Mouse (Mus musculus): ENCODE measurements around the gene Thpo.

The Thpo gene

GRCm38 (mm10) chr16:20703699-20704400 lies 30.5 kb downstream of the Thpo start:
- WGBS: 63% methylated on average over 6 of the region's 6 CpGs

GRCm38 (mm10) chr16:20703071-20703470 lies 31.2 kb downstream of the Thpo start:
- 86% methylated on average over 10 of the region's 10 CpGs for WGBS

DNA sequence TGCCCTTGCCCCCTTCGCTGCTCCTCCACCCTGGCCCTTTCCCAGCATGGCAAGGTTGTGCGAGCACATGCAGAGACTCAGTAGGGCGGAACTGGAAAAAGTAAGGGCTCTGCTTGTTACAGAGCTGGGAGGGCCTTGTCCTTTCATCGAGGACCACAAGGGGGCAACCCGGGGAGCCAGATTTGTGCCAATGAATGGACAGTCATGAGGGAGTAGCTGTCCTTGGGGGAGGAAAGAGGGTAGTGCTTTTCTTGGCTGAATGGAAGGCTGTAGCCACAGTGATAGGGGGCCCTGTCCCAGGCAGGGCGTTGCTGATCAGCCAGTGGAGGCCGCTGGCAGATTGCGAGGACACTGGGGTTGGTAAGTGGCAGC lies 31.8 kb downstream of the Thpo start:
- WGBS: 16% methylated on average over 8 of the region's 8 CpGs

- WGBS: 31% methylated on average over 12 of the region's 12 CpGs
Observed at GRCm38 (mm10) chr16:20701729-20702521, 32.4 kb downstream of the Thpo start.

- WGBS: 45% methylated on average over 7 of the region's 7 CpGs
Observed at GRCm38 (mm10) chr16:20701316-20701715, 33.0 kb downstream of the Thpo start.

- 34% methylated on average over 5 of the region's 5 CpGs for WGBS
Observed at GRCm38 (mm10) chr16:20700036-20700435, 34.3 kb downstream of the Thpo start.

GRCm38 (mm10) chr16:20699266-20699665 lies 35.0 kb downstream of the Thpo start:
- 70% methylated on average over 5 of the region's 5 CpGs for WGBS

- 2% methylated on average over 46 of the region's 46 CpGs for WGBS
Observed at GRCm38 (mm10) chr16:20695622-20696323, 38.5 kb downstream of the Thpo start.

GRCm38 (mm10) chr16:20694781-20695180 lies 39.5 kb downstream of the Thpo start:
- WGBS: 19% methylated on average over 8 of the region's 8 CpGs

GRCm38 (mm10) chr16:20693111-20693701 lies 41.1 kb downstream of the Thpo start, which contains the start of gene Fam131a:
TSS of gene Fam131a (plus strand) at chr16:20693241.
- WGBS: 1% methylated on average over 37 of the region's 37 CpGs

DNA sequence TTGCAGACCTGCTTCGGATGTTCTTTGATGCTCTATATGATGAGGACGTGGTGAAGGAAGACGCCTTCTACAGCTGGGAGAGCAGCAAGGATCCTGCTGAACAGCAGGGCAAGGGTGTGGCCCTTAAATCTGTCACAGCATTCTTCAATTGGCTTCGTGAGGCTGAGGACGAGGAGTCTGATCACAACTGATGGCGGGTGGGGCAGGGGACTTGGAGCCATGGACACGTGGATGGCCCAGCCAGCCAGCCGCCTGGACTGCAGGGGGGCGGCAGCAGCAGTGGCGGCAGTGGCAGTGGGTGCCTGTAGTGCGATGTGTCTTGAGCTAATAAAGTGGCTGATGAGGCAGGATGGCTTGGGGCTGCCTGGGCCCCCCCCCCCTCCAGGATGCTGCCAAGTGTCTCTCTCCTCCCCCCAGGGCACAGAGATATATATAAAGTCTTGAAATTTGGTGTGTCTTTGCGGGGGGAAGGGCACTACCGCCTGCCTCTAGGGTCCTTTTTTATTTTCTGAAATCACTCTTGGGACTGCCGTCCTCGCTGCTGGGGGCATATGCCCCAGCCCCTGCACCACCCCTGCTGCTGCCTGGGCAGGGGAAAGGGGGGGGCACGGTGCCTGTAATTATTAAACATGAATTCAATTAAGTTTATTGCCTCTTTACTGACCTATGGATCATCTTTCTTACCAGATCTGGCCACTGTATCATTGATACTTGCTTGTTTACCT lies 41.9 kb downstream of the Thpo start:
- WGBS: 31% methylated on average over 16 of the region's 16 CpGs

- 36% methylated on average over 1 of the region's 1 CpGs for WGBS
Observed at GRCm38 (mm10) chr16:20691617-20692016, 42.7 kb downstream of the Thpo start.

GRCm38 (mm10) chr16:20690774-20691173 lies 43.5 kb downstream of the Thpo start:
- 82% methylated on average over 3 of the region's 3 CpGs for WGBS

- WGBS: 36% methylated on average over 10 of the region's 10 CpGs
Observed at GRCm38 (mm10) chr16:20677974-20678675, 56.2 kb downstream of the Thpo start.

DNA sequence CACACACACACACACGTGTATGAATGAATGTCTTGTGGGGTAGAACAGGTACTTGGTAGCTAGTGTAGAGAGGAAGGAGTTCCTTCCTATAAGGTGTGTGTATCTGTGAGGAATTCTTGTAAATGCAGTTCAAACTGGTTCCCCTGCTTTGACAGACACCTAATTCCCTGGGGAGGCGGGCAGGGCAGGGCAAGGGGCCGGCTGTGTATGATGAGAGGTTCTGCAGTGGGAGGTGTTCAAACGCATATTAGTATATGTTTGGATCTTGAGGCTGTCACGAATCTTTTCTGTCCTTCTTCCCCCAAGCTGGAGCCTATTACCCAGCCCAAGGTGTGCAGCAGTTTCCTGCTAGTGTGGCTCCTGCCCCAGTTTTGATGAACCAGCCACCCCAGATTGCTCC lies 56.9 kb downstream of the Thpo start:
- 58% methylated on average over 5 of the region's 5 CpGs for WGBS

GRCm38 (mm10) chr16:20676702-20677101 lies 57.6 kb downstream of the Thpo start:
- WGBS: 69% methylated on average over 4 of the region's 4 CpGs

DNA sequence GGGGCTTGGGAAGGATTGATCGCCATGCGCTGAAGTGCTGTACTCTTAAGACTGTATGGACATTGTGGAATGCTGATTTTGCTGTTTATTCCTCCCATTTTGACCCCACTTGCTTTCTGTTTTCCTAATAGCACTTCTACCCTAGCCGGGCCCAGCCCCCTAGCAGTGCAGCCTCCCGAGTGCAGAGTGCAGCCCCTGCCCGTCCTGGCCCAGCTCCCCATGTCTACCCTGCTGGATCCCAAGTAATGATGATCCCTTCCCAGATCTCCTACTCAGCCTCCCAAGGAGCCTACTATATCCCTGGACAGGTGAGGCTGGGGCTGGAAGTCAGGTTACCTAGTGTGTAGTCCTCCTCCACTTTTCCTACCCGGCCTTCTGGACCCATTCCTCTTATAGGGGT lies 59.1 kb downstream of the Thpo start:
- 81% methylated on average over 6 of the region's 6 CpGs for WGBS
